Mouse (Mus musculus) MEL (cell line): ENCODE measurements around the gene Pla2g6. TPM values are rescaled to one million over a fixed set of nuclear protein-coding genes. Genes with fewer than 3 reads are reported as not detected.

Experiments used
- DNase-seq: peaks from one replicate; pipeline ENCODE4 v3.0.0; 2011; ENCODE audit warnings: low read depth, low spot score
- H3K27ac ChIP-seq: 2 replicates; pipeline ENCODE4 v1.5.1; 2012; ENCODE audit warnings: low read depth, mild to moderate bottlenecking, control low read depth, low read length, moderate library complexity; ENCODE audit not compliant: control insufficient read depth
- H3K27me3 ChIP-seq, 2 experiments: fragments of 150-350 bp in 1 of 2; sonication (generic) in 1 of 2; 2 replicates each; pipeline ENCODE4 v1.6.1; 2012; ENCODE audit warnings: low read length in 2 of 2, mild to moderate bottlenecking in 2 of 2, improper control_type of control experiment in 1 of 2, moderate library complexity in 1 of 2; ENCODE audit not compliant: insufficient read depth in 2 of 2, control insufficient read depth in 1 of 2
- H3K36me3 ChIP-seq, 2 experiments: 2 replicates each; pipeline ENCODE4 v1.6.1; 2012 to 2014; ENCODE audit warnings: low read length in 2 of 2, improper control_type of control experiment in 1 of 2, inconsistent platforms in 1 of 2, mild to moderate bottlenecking in 1 of 2; ENCODE audit not compliant: insufficient read depth in 2 of 2, control insufficient read depth in 1 of 2
- H3K4me1 ChIP-seq, 2 experiments: fragments of 150-350 bp in 1 of 2; sonication (generic) in 1 of 2; 2 replicates each; pipeline ENCODE4 v1.6.1; 2012; ENCODE audit warnings: low read length in 2 of 2, improper control_type of control experiment in 1 of 2, mild to moderate bottlenecking in 1 of 2; ENCODE audit not compliant: insufficient read depth in 2 of 2, control insufficient read depth in 1 of 2
- H3K4me3 ChIP-seq, 2 experiments: fragments of 150-350 bp in 1 of 2; sonication (generic) in 1 of 2; 2 replicates each; pipeline ENCODE4 v1.5.1; 2012; ENCODE audit warnings: low read depth in 2 of 2, low read length in 2 of 2, mild to moderate bottlenecking in 2 of 2, moderate library complexity in 2 of 2, control low read depth in 1 of 2, improper control_type of control experiment in 1 of 2; ENCODE audit not compliant: control insufficient read depth in 1 of 2, insufficient read depth in 1 of 2
- H3K79me2 ChIP-seq: 2 replicates; pipeline ENCODE4 v1.6.1; 2012; ENCODE audit warnings: mild to moderate bottlenecking, low read length, moderate library complexity; ENCODE audit not compliant: control insufficient read depth, poor library complexity, insufficient read depth
- H3K9ac ChIP-seq: 2 replicates; pipeline ENCODE4 v1.6.1; 2012; ENCODE audit warnings: low read depth, mild to moderate bottlenecking, control low read depth, low read length, moderate library complexity; ENCODE audit not compliant: control insufficient read depth, poor library complexity, severe bottlenecking
- H3K9me3 ChIP-seq: fragments of 150-350 bp; sonication (generic); replicated peaks from 2 replicates; pipeline ENCODE4 v1.6.1; 2012; ENCODE audit warnings: mild to moderate bottlenecking, low read length, improper control_type of control experiment, moderate library complexity; ENCODE audit not compliant: insufficient read depth
- CHD2 ChIP-seq: IDR thresholded peaks from 2 replicates; pipeline ENCODE4 v1.6.1; 2011; ENCODE audit warnings: low read length, improper control_type of control experiment
- CTCF ChIP-seq, 3 experiments: IDR thresholded peaks in 2 of 3; conservative IDR thresholded peaks in 1 of 3; 2 replicates each; pipeline ENCODE4 v1.5.1; 2011 to 2012; ENCODE audit warnings: low read length in 3 of 3, low read depth in 2 of 3, mild to moderate bottlenecking in 2 of 3, improper control_type of control experiment in 1 of 3, inconsistent platforms in 1 of 3, mixed read lengths in 1 of 3, moderate library complexity in 1 of 3; ENCODE audit not compliant: control insufficient read depth in 1 of 3, insufficient read depth in 1 of 3, poor library complexity in 1 of 3, severe bottlenecking in 1 of 3
- E2F4 ChIP-seq: IDR thresholded peaks from 2 replicates; pipeline ENCODE4 v1.6.1; 2011; ENCODE audit warnings: low read depth, low read length, improper control_type of control experiment, borderline replicate concordance
- ELF1 ChIP-seq: IDR thresholded peaks from 2 replicates; pipeline ENCODE4 v1.6.1; 2014; ENCODE audit warnings: low read depth, mild to moderate bottlenecking, inconsistent platforms, low read length, improper control_type of control experiment, moderate library complexity
- EP300 ChIP-seq, 2 experiments: IDR thresholded peaks; 2 replicates each; pipeline ENCODE4 v1.6.1; 2011; ENCODE audit warnings: improper control_type of control experiment in 2 of 2, low read length in 2 of 2, low read depth in 1 of 2, mild to moderate bottlenecking in 1 of 2
- HCFC1 ChIP-seq: IDR thresholded peaks from 2 replicates; pipeline ENCODE4 v1.6.1; 2012; ENCODE audit warnings: low read depth, mild to moderate bottlenecking, inconsistent platforms, low read length, improper control_type of control experiment, moderate library complexity
- MAZ ChIP-seq: IDR thresholded peaks from 2 replicates; pipeline ENCODE4 v1.6.1; 2012; ENCODE audit warnings: low read depth, mild to moderate bottlenecking, inconsistent platforms, low read length, improper control_type of control experiment
- MYC ChIP-seq: IDR thresholded peaks from 2 replicates; pipeline ENCODE4 v1.6.1; 2011; ENCODE audit warnings: low read depth, mild to moderate bottlenecking, low read length, improper control_type of control experiment, moderate library complexity
- NELFE ChIP-seq: IDR thresholded peaks from 2 replicates; pipeline ENCODE4 v1.6.1; 2011; ENCODE audit warnings: low read depth, low read length, improper control_type of control experiment
- SIN3A ChIP-seq: IDR thresholded peaks from 2 replicates; pipeline ENCODE4 v1.6.1; 2012; ENCODE audit warnings: low read length, improper control_type of control experiment, inconsistent platforms
- SMC3 ChIP-seq: IDR thresholded peaks from 2 replicates; pipeline ENCODE4 v1.6.1; 2011; ENCODE audit warnings: low read depth, low read length, improper control_type of control experiment
- USF1 ChIP-seq: IDR thresholded peaks from 2 replicates; pipeline ENCODE4 v1.6.1; 2014; ENCODE audit warnings: low read depth, mild to moderate bottlenecking, inconsistent platforms, low read length, improper control_type of control experiment, moderate library complexity
- ZNF384 ChIP-seq: IDR thresholded peaks from 2 replicates; pipeline ENCODE4 v1.6.1; 2012; ENCODE audit warnings: low read depth, mild to moderate bottlenecking, inconsistent platforms, low read length, improper control_type of control experiment
- polyA plus RNA-seq, 2 experiments: library from polyadenylated mRNA; stranded (reverse) in 1 of 2; unstranded in 1 of 2; fragments of >175 nt in 1 of 2; fragments of >200 nt in 1 of 2; gene quantifications; 2 replicates each; pipeline versions ENCODE4 v1.2.1 to v1.2.4; 2012; ENCODE audit warnings: low replicate concordance in 2 of 2, low read depth in 1 of 2; ENCODE audit not compliant: insufficient read length in 2 of 2, insufficient read depth in 1 of 2, missing spikeins in 1 of 2
- total RNA-seq: library from RNA; depleted of rRNA; stranded (reverse); fragments of 300-350 nt; gene quantifications from 2 replicates; pipeline ENCODE4 v1.2.3, GENCODE M21; 2012

The Pla2g6 gene
- total and polyA plus RNA-seq, 3 experiments: 11.8 to 24.7 TPM; not detected in 1

DNA sequence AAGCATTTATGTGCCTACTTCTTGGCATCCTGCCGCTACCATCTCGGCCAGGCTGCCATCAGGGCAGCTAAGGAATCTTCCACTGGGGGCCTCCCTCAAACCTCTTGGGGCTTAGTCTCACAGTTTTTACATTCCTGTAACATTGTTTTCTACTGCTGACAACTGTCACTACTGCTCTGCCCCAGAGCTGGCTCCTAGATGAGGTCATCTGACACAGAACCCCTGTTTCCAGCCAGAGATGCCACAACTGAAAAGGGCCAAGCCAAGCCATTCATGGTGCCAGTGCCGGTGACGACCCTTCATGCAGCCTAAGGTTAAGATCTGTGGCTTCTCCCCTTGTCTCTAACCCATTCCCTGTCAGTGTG is 4.4 kb downstream of the Pla2g6 start:
- peak overlapping the region; percentile 62 for H3K27ac ChIP-seq
- no peak for TF ChIP-seq MAZ
- no peak for TF ChIP-seq ZNF384
- no peak for TF ChIP-seq CTCF (IDR thresholded peaks at IDR 0.05 in 2 of 3, conservative IDR thresholded peaks at IDR 0.05 in 1 of 3; ENCODE audit: control insufficient read depth in 1 of 3, insufficient read depth in 1 of 3, low read depth in 2 of 3, low read length in 3 of 3, poor library complexity in 1 of 3, severe bottlenecking in 1 of 3)
- no peak for TF ChIP-seq SIN3A
- TF ChIP-seq USF1: no peak
- TF ChIP-seq EP300 (IDR thresholded peaks at IDR 0.05; ENCODE audit: low read depth in 1 of 2, low read length in 2 of 2): no peak
- TF ChIP-seq HCFC1: no peak
- TF ChIP-seq SMC3: no peak

DNA sequence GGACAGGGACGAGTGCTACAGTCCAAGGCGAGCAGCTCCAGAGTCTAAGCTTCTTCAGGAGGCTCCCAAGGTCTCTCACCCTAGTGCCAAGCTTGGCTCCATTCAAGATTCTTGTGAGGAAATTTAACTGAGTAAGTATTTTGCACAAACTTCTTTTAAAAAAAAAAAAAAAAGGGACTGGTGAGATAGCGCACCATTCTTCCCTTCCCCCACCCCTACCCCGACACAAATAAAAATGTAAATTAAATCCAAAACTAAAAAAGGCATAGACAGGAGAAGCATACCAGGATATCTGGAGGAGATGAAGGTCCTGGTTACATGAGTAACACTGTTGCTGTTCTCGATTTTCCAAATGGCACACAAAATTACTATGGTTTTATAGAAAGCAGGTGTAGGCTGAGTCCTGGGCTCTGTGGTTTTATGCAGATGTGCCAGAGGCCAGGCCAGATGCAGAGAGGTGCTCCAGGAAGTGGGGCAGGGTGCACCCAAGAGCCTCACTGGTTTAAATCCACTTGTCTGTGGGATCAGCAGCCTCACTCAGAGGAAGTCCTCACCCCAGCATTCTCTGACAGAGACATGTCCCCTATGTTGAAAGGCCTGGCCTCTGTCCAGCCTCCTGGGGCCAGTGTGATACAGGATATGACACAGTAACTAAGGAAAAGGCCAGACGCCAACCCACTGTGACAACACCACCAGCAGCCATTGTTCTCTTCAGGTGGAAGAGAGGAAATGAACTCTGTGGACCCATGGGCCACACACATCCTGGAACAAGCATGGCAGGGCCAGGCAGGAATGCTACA is 5.0 kb downstream of the Pla2g6 start:
- Histone ChIP-seq H3K9me3 (no peaks in the 10 kb centered on the region), H3K27ac (peak overlapping the region; percentile 62), H3K27me3 (no peaks in the 10 kb centered on the region), H3K36me3 (peaks cover 0 to 38% of the 10 kb centered on the region in 2 experiments; a peak in 2 of 4 replicates), H3K4me1 (peaks cover 23 to 36% of the 10 kb centered on the region in 2 experiments), H3K79me2 (peaks cover 28% of the 10 kb centered on the region), H3K9ac (peak overlapping the region; percentile 28), H3K4me3 (peak overlapping the region; percentile 12 to 29; a peak in 3 of 4 replicates)
- peak; percentile 61 for DNase-seq
- TF ChIP-seq SMC3: no peak
- 0 out of 2 replicates have a peak, but pooled peaks have one; percentile 22 for TF ChIP-seq CHD2
- 0 out of 2 replicates have a peak, but pooled peaks have one; percentile 10 for TF ChIP-seq SIN3A
- 0 out of 2 replicates have a peak, but pooled peaks have one; percentile 5 for TF ChIP-seq NELFE
- TF ChIP-seq E2F4: no peak
- TF ChIP-seq ZNF384: peak; percentile 86
- 0 out of 2 replicates have a peak, but pooled peaks have one; percentile 23 for TF ChIP-seq ELF1
- no peak for TF ChIP-seq MYC
- TF ChIP-seq, all 39 proteins: peak for 5

More for the DNA sequence above, 4.4 kb downstream of the Pla2g6 start:
- Histone ChIP-seq H3K79me2 (peaks cover 28% of the 10 kb centered on the region), H3K27me3 (no peaks in the 10 kb centered on the region), H3K4me1 (peaks cover 23 to 36% of the 10 kb centered on the region in 2 experiments), H3K9me3 (no peaks in the 10 kb centered on the region), H3K4me3 (no peak overlapping the region), H3K36me3 (peaks cover 0 to 38% of the 10 kb centered on the region in 2 experiments; a peak in 2 of 4 replicates), H3K9ac (no peak overlapping the region; the same call in 1 of the 2 replicates)
- DNase-seq: no peak
